Mouse (Mus musculus): Measurements from ENCODE around the gene Immp2l.
A peak's percentile ranks its signal among the peaks of the same experiment; 100 is the strongest.

Immp2l gene

GRCm38 (mm10) chr12:41558956-41559735, 535.3 kb downstream of the Immp2l start:
- DNase-seq: peak; percentile 24

- peak; percentile 86 for DNase-seq
These were observed 541.9 kb downstream of the Immp2l start for GRCm38 (mm10) chr12:41565540-41566432.

GRCm38 (mm10) chr12:41566433-41566794, 542.5 kb downstream of the Immp2l start:
- no peak for DNase-seq

GRCm38 (mm10) chr12:41573754-41574153, 549.9 kb downstream of the Immp2l start:
- DNase-seq: no peak

GRCm38 (mm10) chr12:41575221-41575620, 551.3 kb downstream of the Immp2l start:
- no peak for DNase-seq

- DNase-seq: peak; percentile 80
These were observed 569.5 kb downstream of the Immp2l start for GRCm38 (mm10) chr12:41593401-41593800.

- DNase-seq: no peak
These were observed 570.1 kb downstream of the Immp2l start for GRCm38 (mm10) chr12:41594037-41594436.

GRCm38 (mm10) chr12:41615271-41615670, 591.4 kb downstream of the Immp2l start:
- no peak for DNase-seq

- DNase-seq: no peak
These were observed 597.5 kb downstream of the Immp2l start for GRCm38 (mm10) chr12:41621341-41621740.

GRCm38 (mm10) chr12:41643262-41643661, 619.4 kb downstream of the Immp2l start:
- DNase-seq: no peak

GRCm38 (mm10) chr12:41644802-41645551, 621.1 kb downstream of the Immp2l start:
- DNase-seq: no peak

GRCm38 (mm10) chr12:41646956-41647575, 623.2 kb downstream of the Immp2l start:
- DNase-seq: no peak

- DNase-seq: no peak
These were observed 623.8 kb downstream of the Immp2l start for GRCm38 (mm10) chr12:41647675-41648074.

- DNase-seq: no peak
These were observed 626.1 kb downstream of the Immp2l start for GRCm38 (mm10) chr12:41649826-41650541.

- no peak for DNase-seq
These were observed 644.4 kb downstream of the Immp2l start for GRCm38 (mm10) chr12:41668280-41668679.

- DNase-seq: no peak
These were observed 645.6 kb downstream of the Immp2l start for GRCm38 (mm10) chr12:41669481-41669880.

GRCm38 (mm10) chr12:41674861-41675260, 651.0 kb downstream of the Immp2l start:
- no peak for DNase-seq

- DNase-seq: no peak
These were observed 656.3 kb downstream of the Immp2l start for GRCm38 (mm10) chr12:41680141-41680540.

- no peak for DNase-seq
These were observed 658.3 kb downstream of the Immp2l start for GRCm38 (mm10) chr12:41682141-41682540.

- DNase-seq: no peak
These were observed 665.9 kb downstream of the Immp2l start for GRCm38 (mm10) chr12:41689809-41690208.

GRCm38 (mm10) chr12:41710608-41711007, 686.7 kb downstream of the Immp2l start:
- no peak for DNase-seq

GRCm38 (mm10) chr12:41716946-41717345, 693.1 kb downstream of the Immp2l start:
- no peak for DNase-seq
